Mouse (Mus musculus) layer of hippocampus, postnatal 36 days (tissue): ENCODE results near the gene Rbms1. TPM values are rescaled to one million over a fixed set of nuclear protein-coding genes. Genes with fewer than 3 reads are reported as not detected.
A peak's percentile ranks its signal among the peaks of the same experiment; 100 is the strongest.

ENCODE experiments used
- DNase-seq, 2 experiments: peaks; one replicate each; pipeline ENCODE4 v3.0.0; 2022
- total RNA-seq, 2 experiments: library from RNA; stranded (reverse); gene quantifications; 2 replicates each; pipeline ENCODE4 v1.2.3; 2021

Rbms1 gene
- total RNA-seq, 2 experiments from 2014 or later, result 11.2 to 16.0 TPM

DNA sequence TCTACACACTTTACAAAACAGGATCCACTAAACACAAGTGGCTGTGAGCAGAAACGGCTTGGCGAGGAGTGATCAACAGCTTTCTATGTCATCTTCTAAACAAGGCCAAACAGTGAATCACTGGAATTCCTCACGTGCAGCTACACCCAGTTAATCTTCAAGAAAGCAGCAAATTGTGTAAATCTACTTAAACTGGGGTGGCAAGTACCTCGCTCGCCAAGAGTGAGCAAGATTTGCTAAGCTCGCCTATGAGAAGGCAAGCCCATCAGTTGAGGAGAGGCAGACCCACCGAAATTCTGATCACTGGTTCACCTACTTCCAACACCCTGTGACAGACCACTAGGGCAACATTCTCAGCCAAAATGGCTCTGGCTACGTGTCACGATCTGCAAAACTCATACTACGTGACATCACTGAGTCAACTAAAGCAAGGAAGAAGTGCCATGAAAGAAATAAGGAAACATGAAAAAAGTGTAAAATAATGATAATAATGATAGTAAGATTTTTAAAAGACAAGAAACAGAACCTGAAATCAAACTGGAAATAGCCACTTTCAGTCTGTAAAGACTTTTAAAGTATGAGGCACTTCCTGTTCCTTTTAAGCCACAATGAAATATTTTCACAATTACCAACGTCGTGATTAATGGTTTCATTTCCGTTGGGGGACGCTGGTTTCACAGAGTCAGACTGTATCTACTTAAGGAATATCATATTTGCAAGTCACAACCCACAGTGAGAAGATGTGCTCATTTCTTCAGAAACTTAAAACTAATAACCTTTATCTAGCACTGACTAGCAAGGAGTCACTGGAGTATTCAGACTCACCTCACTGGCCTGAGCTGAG is 85.2 kb downstream of the Rbms1 start:
- DNase-seq, result no peak

DNA sequence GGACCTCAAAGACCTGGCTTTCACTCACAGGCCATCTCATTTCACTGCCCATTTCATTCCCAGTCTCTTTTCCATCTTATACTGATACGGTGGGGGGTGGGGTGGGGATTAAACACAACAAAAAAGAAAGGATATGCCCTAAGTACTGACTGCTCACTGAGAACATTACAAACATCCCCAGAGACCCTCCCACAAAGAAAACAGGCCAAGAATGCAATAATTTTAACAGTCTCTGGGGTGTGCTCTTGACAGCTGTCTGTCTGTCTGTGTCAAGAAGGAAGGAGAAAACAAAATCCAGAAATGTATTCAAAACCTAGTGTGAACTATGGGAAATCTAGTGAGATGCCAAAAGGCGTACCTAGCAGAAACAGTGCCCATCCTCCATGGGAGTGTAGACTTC is 86.1 kb downstream of the Rbms1 start:
- no peak for DNase-seq

DNA sequence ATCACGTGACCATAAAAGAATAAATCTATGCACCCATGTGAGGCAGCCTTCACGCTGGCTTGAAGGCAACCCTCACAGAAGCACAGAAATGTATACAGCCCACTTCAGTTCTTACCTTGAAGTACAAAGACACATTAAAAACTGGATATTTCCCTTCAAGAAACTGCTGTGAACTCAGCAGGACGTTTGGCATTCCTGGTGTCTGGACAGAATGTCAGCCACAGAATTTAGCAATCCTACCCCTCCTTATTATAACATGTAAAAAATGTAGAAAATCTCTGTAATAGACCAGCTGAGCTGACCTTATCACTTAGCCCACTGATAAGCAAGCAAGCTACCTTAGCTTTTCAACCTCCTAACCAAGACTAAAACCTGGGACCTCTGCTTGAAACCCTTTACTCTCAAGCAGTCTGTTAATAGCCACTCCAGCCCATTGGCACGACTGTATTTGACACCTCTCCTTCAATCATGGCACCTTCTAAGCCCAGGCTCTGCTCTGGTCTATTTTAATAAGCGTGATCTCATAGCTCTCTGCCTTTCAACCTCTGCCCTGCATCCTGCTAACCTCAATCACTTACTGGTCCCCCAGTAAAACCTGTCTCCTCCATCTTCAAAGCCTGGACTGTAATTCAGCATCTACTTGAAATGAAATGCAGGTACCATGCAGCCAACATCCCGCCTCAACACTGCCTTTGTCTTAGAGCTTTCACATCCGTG is 90.7 kb downstream of the Rbms1 start:
- DNase-seq, result no peak

DNA sequence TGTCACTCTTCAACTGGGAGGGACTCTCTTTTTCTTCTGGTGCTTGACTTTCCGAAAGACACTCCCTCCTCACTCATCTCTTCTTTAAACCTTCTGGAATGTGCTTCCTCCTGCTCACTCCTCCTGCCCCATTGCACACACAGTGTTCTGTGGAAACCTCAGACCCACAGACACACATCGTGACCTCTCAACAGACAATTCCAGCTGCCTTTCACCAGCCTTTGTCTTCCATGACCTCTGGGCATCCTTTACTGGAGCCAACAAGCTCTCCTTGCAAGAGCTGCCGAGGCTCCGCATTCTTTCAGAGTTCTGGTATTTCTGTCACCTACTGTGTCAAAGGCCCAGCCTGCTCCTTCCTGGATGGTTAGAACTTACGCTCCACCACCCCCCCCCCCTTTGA is 92.0 kb downstream of the Rbms1 start:
- no peak for DNase-seq

DNA sequence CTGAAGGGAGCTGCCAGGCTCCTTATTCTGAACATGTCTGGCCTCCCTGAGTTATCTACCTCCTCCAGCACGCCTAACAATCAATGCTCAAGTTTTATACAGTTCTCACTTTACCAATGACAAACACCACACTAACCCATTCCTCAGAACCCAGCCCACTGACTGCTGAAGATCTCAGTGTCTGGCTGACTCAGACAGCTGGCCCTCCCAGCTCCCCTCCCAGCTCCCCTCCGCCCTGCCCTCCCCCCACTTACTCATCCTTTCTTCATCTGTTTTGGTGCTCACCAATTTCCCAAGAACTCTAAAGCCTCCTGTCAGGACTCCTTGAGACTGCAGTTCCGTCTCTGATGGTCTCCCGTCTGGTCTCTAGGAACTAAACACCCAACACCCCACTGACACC is 92.5 kb downstream of the Rbms1 start:
- DNase-seq, result no peak

DNA sequence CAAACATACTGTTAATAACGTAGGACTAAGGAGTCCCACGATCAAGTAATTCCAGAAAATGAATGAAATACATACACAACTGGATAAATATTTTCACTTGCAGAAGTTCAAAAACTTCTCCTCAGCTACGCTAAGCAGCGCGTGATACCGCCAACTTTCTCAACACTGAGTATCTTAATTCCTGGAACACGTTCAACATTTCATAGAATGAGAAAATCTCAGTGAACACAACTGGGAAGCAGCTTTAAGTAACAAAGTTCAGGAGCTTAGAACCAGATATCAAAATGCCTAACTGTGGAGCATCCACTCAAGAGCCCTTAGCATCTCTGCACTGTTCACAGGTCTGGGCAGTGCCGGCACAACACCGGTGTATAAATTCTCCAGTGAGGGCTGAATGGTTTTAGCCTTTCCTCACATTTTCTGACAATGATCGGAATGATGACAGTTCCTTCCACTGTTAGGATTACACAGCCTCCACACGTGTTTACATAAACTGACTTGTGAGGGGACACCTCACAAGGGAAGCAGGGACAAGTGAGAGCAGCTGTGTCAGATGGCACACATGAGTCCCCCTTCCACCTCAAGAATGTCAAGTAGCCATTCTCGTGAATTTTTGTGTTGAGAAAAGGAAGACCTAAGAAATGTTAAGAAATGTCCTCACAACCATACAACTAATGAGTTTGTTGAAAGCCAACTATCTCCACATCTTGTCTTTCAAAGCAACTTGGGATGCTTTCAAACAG is 93.8 kb downstream of the Rbms1 start:
- no peak for DNase-seq

DNA sequence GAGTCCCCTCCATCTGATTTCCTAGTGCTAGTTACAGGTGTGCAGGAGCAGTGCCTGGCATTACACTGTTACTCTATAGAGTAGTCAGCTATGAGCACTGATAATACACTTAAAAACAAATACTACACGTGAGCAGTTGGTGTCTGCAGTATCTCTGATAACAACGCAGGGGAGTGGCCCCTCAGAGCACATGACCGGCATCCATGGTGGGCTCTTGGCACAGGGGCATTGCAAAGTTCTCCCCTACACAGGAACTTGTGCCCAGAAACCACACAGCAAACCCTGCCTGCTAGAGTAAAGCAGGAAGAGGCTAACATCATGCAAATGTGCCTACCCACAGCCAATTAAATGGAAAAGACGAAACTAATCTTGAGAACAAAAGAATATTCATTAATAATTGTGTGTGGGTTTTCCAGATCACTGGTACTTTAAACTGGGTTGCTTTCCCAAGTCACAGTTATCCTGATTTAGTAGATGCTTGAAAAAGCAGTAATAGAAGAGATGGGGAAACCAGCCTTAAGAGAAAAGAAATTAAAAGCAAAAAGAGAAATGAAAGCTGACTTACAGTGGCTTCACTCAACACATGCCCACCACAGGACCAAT is 94.8 kb downstream of the Rbms1 start:
- DNase-seq, result no peak

DNA sequence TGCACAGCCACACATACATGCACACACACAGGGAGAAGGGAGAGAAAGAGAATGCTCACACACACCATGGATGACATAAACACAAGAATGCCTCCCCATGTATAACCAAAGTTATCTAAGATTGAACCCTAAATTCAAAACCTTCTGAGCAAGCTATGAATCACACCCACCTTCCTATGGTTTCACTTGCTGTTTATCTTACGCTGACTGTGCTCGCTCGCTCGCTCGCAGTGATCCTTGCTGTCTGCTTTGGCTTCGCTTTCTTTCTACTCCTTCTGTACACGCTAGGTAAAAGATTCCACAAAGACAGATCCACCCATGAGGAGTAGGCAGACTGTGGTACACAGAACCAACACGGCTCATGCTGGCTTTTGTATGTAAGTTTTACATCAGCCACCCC is 95.7 kb downstream of the Rbms1 start:
- DNase-seq, result no peak

DNA sequence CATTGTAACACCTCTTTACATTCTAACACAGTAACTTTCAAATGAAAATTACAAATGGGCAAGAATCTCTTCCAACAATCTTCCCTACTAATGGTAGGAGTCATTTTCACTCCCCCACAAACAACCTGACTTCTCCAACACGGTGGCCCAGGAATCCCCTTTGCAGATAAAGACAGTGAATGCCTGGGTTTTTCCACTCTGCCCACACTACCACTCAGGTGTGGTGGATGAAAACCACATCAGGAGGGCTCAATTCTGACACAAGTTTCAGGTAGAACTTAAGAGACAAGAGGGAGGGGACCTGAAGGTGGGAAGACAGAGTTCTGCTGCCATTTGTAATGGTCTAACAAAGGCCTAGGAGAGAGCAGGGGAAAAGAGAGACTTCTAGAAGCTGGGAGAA is 97.1 kb downstream of the Rbms1 start:
- DNase-seq, result no peak

DNA sequence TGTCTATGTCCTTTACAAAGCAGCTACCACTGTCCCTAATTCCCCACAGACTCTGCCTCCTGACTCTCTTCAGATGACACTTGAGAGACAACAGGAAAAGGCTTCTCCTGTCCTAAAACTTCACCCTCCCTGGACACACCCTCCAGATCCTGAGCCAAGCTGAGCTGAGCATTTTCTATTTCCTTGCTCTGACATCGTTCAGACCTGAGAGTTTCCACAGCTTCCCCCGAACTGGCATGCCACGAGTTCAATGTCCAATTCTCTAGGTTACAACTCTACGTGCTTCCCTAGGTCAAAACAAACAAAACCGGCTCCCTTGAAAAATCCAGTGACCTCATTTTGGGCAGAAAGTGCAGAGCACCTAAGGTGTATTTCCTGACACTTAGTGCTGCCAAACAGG is 98.0 kb downstream of the Rbms1 start:
- no peak for DNase-seq

DNA sequence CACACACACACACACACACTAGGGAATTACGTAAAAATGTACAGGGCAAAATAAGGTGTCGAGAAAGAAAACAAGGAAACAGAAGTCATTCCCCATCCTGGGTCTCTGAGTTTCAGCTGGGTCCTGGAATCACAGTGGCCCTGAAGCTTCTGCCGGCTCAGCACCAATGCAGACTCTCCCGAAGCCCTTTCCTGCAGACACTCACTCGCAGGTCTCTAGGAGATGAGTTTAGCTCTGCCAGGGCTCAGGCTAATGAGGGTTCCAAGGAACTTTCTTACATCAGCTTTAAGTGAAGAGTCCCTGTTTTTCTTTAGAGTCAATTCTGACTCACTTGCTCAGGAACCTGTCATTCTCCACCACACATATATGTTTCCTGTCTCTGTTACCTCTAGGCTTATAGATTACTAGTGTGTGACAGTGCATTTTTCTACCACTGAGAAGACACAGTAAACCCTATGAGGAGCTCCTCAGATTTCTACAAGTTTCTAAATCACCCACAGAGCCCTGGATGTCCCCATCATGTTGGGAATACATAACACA is 98.7 kb downstream of the Rbms1 start:
- no peak for DNase-seq

DNA sequence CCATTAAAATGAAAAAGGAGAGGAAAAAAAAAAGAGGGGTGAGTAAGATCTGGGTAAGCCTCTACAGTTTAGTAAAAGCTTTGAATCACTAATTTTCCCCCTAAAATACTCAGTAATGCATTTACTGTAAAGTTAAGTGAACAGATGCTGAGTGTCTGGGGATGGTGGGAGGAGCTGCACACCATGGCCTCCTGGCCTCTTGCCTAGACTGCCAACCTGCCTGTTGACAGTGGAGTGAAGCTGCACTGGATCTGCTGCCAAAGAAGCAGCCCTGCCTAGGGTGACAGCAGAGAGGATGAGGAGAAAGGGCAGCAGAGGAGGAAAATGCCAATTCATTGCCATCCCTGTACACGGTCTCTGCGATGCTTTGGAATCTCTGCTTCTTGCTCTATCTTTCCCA is 99.2 kb downstream of the Rbms1 start:
- peak; percentile 67 to 70 for DNase-seq

DNA sequence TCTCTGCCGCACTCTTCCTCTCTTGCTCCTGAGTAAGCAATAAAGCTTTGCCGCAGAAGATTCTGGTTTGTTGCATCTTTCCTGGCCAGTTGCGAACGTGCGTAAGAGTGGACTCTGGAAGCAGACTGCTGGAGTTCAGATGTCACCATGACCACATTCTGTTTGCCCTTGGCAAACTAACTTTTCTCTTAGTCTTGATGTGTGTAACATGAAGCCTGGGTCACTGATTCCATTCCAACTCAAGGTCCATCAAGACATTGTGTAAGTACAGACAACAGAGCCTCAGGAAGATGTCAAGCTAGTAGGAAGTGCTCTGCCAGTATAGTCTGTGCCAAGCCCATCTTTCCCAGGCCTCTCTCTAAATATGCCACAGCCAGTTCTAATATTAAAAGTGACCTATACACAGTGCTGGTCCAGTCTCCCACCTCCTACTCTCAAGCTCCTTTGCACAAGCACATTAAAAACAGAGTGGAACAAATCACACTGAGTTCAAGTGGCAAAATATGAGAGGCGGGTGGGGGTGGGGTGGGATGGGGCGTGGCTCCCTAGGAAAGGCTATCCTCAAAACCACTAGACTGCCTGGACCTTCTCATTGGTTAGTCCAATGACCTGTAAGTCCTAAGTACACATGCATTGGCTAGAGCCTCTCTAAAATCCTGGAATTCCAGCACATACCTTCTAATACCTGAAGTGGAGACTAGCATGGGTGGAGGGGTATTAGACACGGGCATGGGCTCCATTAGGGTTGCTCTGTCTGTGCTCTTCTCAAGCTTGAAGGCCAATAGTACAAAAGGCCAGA is 99.9 kb downstream of the Rbms1 start:
- DNase-seq, result no peak

DNA sequence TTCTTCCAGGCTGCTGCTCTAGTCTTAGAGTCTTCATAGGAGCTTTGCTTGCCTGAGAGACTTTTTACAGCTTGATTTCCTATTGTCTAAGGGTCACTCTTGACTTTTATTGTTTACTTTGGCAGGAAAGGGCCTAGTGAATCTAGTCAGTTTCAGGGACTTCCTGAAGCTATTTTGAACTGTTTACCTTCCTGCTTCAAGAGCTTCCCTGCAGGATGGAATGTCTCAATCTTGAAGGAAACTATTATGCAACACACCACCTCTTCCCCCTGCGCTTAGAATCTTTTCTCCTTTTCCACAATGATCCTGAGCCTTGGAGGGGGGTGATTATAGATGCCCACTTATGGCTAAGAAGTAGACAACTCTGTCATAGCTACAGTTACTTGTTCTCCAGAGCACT is 104.9 kb downstream of the Rbms1 start:
- DNase-seq, result no peak

DNA sequence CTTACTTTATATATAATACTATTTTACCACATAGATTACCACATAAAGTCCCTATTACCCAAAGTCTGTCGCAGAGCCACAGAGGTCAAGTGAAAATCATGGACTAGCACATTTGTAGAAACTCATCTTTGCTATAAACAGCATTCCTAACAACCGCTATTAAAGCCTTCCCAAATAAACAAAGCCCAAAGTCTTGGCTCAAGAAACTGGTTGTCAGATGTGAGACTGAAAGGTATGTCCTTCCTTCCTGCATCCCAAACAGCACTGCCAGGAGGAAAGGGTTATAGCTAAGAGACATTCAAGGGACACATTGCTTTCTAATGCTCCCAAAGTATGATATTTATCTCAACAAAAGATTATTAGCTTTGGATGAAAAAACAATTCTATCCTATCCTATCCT is 106.9 kb downstream of the Rbms1 start:
- DNase-seq, result no peak

DNA sequence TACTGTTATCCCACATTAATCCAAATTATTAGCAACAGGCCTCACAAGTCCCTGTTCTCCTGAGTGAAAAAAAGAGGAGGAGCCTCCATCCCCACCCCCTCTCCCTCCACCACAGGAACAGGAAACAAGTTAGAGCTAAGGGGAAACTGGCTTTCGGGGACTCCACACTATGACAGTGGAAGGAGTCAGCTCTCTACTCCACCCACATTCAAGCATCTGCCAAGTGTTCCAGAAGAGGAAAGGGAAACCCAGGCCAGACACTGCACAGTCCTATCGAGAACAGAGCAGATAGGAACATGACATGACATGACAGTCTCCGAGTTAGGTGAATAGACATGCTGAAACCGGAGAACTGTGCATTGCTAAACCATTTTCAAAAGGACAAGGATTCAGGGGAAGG is 108.0 kb downstream of the Rbms1 start:
- peak in 1 of 2 experiments; percentile 6 for DNase-seq

DNA sequence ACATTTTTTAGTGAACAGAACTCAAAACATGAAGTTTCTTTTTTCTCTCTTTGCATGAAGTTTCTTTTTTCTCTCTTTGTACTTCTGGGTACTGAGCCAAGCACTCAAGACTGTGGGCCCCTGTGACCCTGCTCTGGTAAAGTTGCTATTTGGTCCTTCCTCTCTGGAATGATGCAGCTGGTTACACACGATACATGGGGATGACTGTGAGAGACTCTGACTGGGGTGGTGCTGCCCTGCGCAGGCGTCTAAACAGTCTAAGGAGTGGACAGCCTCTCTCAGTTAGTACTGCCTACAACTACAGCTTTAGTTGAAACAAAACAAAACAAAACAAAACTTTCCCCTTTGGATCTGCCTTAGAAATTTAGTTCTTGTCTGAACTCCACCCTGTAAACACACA is 111.1 kb downstream of the Rbms1 start:
- DNase-seq, result no peak

DNA sequence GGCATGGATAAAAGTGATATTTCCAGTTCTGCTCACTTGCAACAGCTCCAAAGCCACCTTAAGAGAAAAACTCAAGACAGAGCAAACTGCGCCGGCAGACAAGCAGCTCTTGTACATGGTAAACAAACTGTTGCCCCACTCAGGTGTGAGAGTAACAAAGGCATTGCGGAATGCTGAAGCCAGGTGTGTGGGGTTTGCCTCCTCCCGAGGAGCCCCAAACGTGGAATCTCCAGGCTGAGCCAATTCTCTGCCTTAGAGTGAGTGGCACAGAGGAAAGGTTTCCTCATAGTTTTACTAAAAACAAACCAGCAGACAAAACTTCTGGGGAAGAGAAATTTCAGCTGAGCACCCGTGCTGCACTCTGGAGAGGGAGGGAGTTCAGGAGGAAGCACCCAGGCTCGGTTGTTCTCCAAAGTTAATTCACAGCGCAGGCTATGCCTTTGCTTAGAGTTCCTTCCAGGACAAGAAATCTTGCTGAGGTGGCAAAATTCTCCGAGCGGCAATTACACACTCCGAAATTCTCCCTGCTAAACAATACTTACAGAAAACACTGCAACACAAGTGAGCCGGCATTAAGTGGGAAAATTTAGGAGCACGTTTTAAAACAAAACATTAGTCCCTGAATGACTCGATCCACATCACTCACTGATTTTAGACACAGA is 111.8 kb downstream of the Rbms1 start:
- DNase-seq, result no peak

DNA sequence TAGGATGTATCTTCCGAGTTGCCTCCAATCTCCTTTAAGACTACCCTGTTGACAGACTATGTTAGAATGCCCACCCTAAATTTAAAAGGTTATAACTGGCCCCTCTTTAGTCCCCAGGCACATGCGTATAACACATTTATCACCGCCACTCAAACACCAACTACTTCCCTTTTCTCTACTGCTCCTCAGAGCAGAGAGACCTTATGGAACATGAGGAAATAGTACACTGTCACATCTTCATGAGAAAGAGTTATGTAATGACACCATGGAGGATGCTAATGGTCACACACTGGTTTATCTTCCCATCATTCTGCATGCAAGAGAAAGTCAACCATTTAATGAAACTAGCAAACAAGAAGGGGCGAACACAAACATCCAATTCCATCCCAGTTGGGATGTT is 114.5 kb downstream of the Rbms1 start:
- no peak for DNase-seq

DNA sequence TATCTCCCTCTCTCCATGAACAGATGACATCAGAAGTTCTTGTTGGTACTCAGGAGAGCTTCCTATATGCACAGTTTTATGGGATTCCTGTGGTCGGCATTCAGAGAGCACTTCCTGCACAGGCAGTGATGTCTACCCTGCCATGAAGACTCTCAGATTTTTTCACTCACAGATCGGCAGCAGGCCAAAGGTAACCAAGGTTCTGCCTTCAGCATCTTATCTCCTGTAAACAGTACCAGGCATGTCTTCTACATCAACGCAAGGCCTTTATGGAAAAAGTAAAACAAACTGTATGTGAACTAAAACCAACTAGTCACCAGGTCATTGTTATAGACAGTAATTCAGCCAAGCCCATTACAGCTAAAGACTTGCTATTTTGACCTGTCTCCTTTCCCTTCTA is 115.0 kb downstream of the Rbms1 start:
- DNase-seq, result no peak

DNA sequence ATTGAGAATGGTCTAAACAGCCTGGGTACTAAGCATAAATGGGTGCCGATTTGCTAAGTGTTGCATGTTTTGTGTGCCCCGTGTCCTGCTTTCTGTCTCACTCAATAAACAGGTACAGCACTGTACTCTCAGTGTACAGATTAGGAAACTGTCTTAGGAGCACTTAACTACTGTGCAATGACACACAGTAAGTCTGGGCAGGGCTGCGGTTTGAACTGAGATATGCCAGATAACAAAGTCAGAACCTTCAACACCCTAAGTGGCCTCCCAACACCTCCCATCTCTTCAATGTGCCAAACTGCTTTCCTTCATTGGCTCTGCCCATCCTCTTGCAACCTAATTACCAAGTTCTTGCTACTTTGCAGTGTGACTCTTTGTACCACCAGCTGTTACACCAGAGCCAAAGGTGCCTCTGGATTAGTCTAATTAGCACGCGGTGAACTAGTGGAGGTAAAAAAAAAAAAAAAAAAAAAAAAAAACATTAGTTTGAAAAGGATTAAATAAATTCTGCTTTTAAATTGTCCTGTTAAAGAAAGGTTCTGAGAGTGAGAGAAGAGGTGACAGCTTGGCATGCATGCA is 117.6 kb downstream of the Rbms1 start:
- no peak for DNase-seq
